ENCODE assay signal across 8 mouse cellular contexts in the genomic region with DNA sequence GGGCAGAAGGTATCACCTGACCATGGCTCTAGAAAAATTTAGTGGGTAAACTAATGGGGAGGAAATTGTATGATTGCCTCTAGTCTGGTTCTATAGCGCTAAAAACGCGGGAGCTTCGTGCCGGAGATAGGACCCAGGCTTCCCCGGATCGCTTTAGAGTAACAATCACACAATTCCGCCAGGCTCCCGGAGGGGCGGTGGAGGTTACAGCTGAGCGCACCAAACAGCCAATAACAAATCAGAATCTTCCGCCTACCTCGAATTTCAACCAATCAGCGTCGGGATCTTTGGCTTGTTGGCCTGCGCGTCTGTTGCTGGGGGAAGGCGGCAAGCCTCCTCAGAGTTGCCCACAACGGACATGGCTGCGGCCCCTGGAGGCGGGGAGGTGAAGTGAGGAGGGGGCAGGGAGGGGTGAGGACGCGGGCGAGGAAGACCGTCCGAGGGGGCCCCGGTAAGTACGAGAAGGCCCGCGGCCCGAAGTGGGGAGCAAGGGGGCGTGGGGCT. TPM values are rescaled to one million over a fixed set of nuclear protein-coding genes. Genes with fewer than 3 reads are reported as not detected.
DNase-seq lines count a peak whose midpoint lies in the region; ATAC-seq lines count a peak whose summit lies in the region.

A gene (plus strand): TSS at position 331 of the 504 bp plus-strand sequence.

- WGBS in heart, embryonic 14.5 days: under 1% methylated on average over 32 of the region's 32 CpGs
- WGBS in liver, embryonic 13.5 days (ENCODE audit: insufficient replicate concordance): under 1% methylated on average over 32 of the region's 32 CpGs
- WGBS in stomach, embryonic 16.5 days: under 1% methylated on average over 32 of the region's 32 CpGs

- DNase-seq in c-Kit-negative CD71-positive TER-119-positive erythroid progenitor cells, embryonic 14.5 days (ENCODE audit: low read depth, low spot score): peak; percentile 100
- peak; percentile 91 for DNase-seq in fibroblast of lung, adult 2 months (ENCODE audit: low read depth)
- peak; percentile 97 for DNase-seq in kidney, postnatal 14 days
- peak; percentile 94 for DNase-seq in liver, embryonic 13.5 days
- DNase-seq in neural tube, embryonic 10.5 days (ENCODE audit: extremely low spot score, low spot score): peak; percentile 100

- H3K4me3 ChIP-seq in heart, embryonic 14.5 days (ENCODE audit: control insufficient read depth in 1 of 2, insufficient read depth in 1 of 2, low read depth in 1 of 2, low read length in 2 of 2): peak within 1 kb of the TSS; percentile 82 to 84
- peak within 1 kb of the TSS; percentile 90 for H3K4me3 ChIP-seq in liver, embryonic 13.5 days (replicated peaks)
- peak within 1 kb of the TSS; percentile 90 for H3K4me3 ChIP-seq in stomach, embryonic 16.5 days (replicated peaks; ENCODE audit: low read length)

- no peaks in the 10 kb centered on the region for H3K9me3 ChIP-seq in heart, embryonic 14.5 days (ENCODE audit: control insufficient read depth, low read length)
- H3K9me3 ChIP-seq in liver, embryonic 13.5 days (replicated peaks): no peaks in the 10 kb centered on the region
- H3K9me3 ChIP-seq in stomach, embryonic 16.5 days (replicated peaks; ENCODE audit: control insufficient read depth, low read length): no peaks in the 10 kb centered on the region

- H3K4me1 ChIP-seq in heart, embryonic 14.5 days (ENCODE audit: control insufficient read depth in 2 of 2, insufficient read depth in 2 of 2, low read length in 2 of 2): peaks cover 24 to 26% of the 10 kb centered on the region in 2 experiments
- peaks cover 50% of the 10 kb centered on the region for H3K4me1 ChIP-seq in liver, embryonic 13.5 days (replicated peaks)
- H3K4me1 ChIP-seq in stomach, embryonic 16.5 days (ENCODE audit: control insufficient read depth, insufficient read depth, low read length): peaks cover 11% of the 10 kb centered on the region

- peak within 1 kb of the TSS; percentile 94 to 99 for H3K27ac ChIP-seq in heart, embryonic 14.5 days (replicated peaks in 1 of 2; ENCODE audit: control insufficient read depth in 1 of 2, insufficient read depth in 1 of 2, low read depth in 2 of 2, low read length in 2 of 2)
- peak within 1 kb of the TSS; percentile 89 for H3K27ac ChIP-seq in liver, embryonic 13.5 days
- H3K27ac ChIP-seq in stomach, embryonic 16.5 days (ENCODE audit: low read length): peak within 1 kb of the TSS; percentile 87

- ATAC-seq in CD4-positive, CD25-positive, alpha-beta regulatory T cell, adult 4 months: peak; percentile 93
- ATAC-seq in heart, embryonic 14.5 days (ENCODE audit: insufficient number of reproducible peaks, insufficient read depth, low FRiP score, low read depth): peak; percentile 91
- ATAC-seq in liver, embryonic 13.5 days (ENCODE audit: low read depth): peak; percentile 92
- ATAC-seq in stomach, embryonic 16.5 days (ENCODE audit: insufficient read depth, low FRiP score): peak; percentile 96

- no peaks in the 10 kb centered on the region for H3K36me3 ChIP-seq in heart, embryonic 14.5 days (ENCODE audit: control insufficient read depth, insufficient read depth, low read length)
- H3K36me3 ChIP-seq in liver, embryonic 13.5 days: peaks cover 4% of the 10 kb centered on the region; the same call in 1 of the 2 replicates
- no peaks in the 10 kb centered on the region for H3K36me3 ChIP-seq in stomach, embryonic 16.5 days (ENCODE audit: control insufficient read depth, insufficient read depth, low read length)

- no peaks in the 10 kb centered on the region for H3K27me3 ChIP-seq in heart, embryonic 14.5 days (ENCODE audit: control insufficient read depth, insufficient read depth, low read length)
- H3K27me3 ChIP-seq in liver, embryonic 13.5 days: no peaks in the 10 kb centered on the region
- no peaks in the 10 kb centered on the region for H3K27me3 ChIP-seq in stomach, embryonic 16.5 days (ENCODE audit: control insufficient read depth, insufficient read depth, low read length)

- H3K4me2 ChIP-seq in heart, embryonic 14.5 days (ENCODE audit: low read length): peak within 1 kb of the TSS; percentile 86
- H3K4me2 ChIP-seq in liver, embryonic 13.5 days: peak within 1 kb of the TSS; percentile 91
- peak within 1 kb of the TSS; percentile 86 for H3K4me2 ChIP-seq in stomach, embryonic 16.5 days (ENCODE audit: low read depth, low read length)

- peak within 1 kb of the TSS; percentile 99 for H3K9ac ChIP-seq in heart, embryonic 14.5 days (ENCODE audit: low read length)
- H3K9ac ChIP-seq in liver, embryonic 13.5 days: peak within 1 kb of the TSS; percentile 96
- peak within 1 kb of the TSS; percentile 96 for H3K9ac ChIP-seq in stomach, embryonic 16.5 days (ENCODE audit: low read length)

RNA-seq across cellular contexts. Expression of the gene that starts here (rescaled TPM):
- 10 to 100 TPM in 1 of 2 experiments, 1 to 10 TPM in 1; 8.5 to 17.5 TPM for polyA plus RNA-seq in CD4-positive, CD25-positive, alpha-beta regulatory T cell, adult 4 months (2017; shearing (Covaris generic))
- polyA plus RNA-seq in heart, embryonic 14.5 days (2014; fragmentation: Nextera tagmentation; extraction: Ambion mirVana): 27.1 and 28.7 TPM in 2 replicates
- polyA plus RNA-seq in liver, embryonic 13.5 days (2015; fragmentation: Nextera tagmentation; extraction: Ambion mirVana): 8.2 and 10.9 TPM in 2 replicates
- polyA plus RNA-seq in stomach, embryonic 16.5 days (2015; fragmentation: Nextera tagmentation; extraction: Ambion mirVana): 21.4 and 23.1 TPM in 2 replicates

Comparison
In these comparisons a context has a peak if more than half of its experiments do, and no peak if none do; other contexts are left out.
1. Peak in every context shown above with its lines: DNase-seq, ATAC-seq, H3K4me3 ChIP-seq and H3K27ac ChIP-seq.